Mouse (Mus musculus): ENCODE data around the gene Dtl. TPM values are rescaled to one million over a fixed set of nuclear protein-coding genes. Genes with fewer than 3 reads are reported as not detected.

Gene Dtl
- 3.3 TPM for total RNA-seq (2023)

DNA sequence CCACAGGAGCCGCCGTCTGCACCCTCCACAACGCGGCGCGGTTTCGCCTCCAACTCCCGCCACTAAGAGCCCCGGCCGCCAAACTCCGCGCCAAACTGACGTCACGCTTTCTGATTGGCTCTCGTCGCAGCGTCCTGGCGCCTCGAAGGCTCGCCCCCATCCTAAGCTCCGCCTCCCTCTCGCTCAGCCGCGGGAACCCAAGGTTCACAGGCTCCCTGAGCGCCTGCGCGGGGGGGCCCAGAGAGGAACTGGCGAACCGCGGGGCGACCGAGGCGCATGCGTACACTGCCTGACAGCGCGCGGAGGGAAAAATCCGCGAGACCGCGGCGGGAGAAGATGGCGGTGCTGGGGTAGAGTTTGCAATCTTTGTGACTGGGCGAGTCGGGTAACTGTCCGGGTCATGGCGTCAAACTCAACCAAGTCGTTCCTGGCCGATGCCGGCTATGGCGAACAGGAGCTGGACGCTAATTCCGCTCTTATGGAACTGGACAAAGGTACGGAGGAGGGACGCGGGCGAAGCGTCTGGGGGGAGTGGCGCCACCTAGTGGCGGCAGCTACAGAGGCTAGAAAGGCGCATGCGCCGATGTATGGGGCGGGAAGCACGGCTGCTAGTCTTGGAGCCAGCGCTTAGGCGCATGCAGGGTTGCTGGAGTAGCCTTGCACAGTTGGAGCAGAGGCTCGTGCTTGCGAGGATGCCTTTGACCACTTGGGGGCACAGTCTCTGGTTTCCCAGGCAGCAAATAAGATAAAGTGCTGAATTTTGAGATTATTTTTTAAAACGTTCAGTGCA lies at the start of gene Dtl, which contains the start of gene Ints7:
Gene Dtl (minus strand): TSS at position 87 of the 790 bp plus-strand sequence.
Gene Ints7 (plus strand): TSS at position 179 of the 790 bp plus-strand sequence.

Other genes starting within 250 kb of the Dtl start
- 10.3 TPM for gene Tmem206, start 249.6 kb downstream of the Dtl start, total RNA-seq (2023)
- gene Ppp2r5a, start 172.3 kb downstream of the Dtl start, total RNA-seq (2023) = 339 TPM
- gene Ints7, start 92 bp upstream of the Dtl start, total RNA-seq (2023) = 48.0 TPM
- gene Lpgat1, start 142.3 kb upstream of the Dtl start, total RNA-seq (2023) = 20.9 TPM
- 0.43 TPM for gene Nek2, start 245.9 kb upstream of the Dtl start, total RNA-seq (2023)

Measured in CD8-positive naive resting alpha-beta T cell, adult 57 days (primary cell).